Mouse (Mus musculus): ENCODE data around the gene Gm37240. TPM values are rescaled to one million over a fixed set of nuclear protein-coding genes. Genes with fewer than 3 reads are reported as not detected.

The Gm37240 gene
- polyA plus RNA-seq, 1 experiment from 2014 or later = 2.2 TPM

DNA sequence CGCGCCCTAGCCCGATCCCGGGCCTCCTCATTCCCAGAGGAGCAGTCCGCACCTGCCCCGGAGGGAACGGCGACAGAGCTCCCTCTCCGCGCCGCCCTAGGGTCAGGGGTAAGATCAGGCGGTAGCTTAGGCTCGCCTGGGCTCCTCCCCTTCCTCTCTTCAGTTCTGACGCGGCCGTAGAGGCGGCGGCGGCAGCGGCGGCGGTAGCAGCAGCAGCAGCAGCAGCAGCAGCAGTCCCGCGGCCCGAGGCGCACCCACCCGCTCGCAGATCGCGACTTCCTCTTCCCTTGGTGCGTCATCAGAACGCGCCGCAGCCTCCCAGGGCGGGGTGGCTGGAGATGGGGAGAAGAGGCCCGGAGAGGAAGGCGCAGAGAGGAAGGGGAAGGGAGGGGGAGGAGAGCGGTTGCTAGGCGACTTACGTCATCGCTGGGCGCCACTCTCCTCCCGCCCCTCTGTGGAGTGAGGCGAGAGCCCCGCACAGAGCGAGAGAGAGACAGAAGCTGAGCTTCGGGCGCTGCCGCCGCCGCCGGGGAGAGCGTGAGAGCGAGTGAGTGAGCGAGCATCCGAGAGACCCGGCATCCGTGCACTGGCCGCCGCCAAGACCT is 1073.1 kb downstream of the Gm37240 start:
- H3K4me2 ChIP-seq (ENCODE audit: low read depth, severe bottlenecking) = peak overlapping the region; percentile 100
- H3K9me3 ChIP-seq (ENCODE audit: control insufficient read depth, low read length) = no peaks in the 10 kb centered on the region
- no peaks in the 10 kb centered on the region for H3K27me3 ChIP-seq (ENCODE audit: control insufficient read depth, insufficient read depth, low read length)
- no peaks in the 10 kb centered on the region for H3K36me3 ChIP-seq (ENCODE audit: control insufficient read depth, insufficient read depth, low read length)
- H3K9ac ChIP-seq (ENCODE audit: low read length) = peak overlapping the region; percentile 85
- ATAC-seq (ENCODE audit: insufficient number of reproducible peaks, low FRiP score, low TSS enrichment, low read depth) = peak; percentile 98
- under 1% methylated on average over 43 of the region's 60 CpGs for WGBS
- peaks cover 12% of the 10 kb centered on the region; the same call in 1 of the 2 replicates for H3K4me1 ChIP-seq (ENCODE audit: control insufficient read depth, insufficient read depth, low read length)
- peak overlapping the region; percentile 84 for H3K27ac ChIP-seq (replicated peaks; ENCODE audit: low read depth, low read length)
- H3K4me3 ChIP-seq (ENCODE audit: low read depth, low read length) = peak overlapping the region; percentile 97
- DNase-seq (ENCODE audit: low spot score) = peak; percentile 100

DNA sequence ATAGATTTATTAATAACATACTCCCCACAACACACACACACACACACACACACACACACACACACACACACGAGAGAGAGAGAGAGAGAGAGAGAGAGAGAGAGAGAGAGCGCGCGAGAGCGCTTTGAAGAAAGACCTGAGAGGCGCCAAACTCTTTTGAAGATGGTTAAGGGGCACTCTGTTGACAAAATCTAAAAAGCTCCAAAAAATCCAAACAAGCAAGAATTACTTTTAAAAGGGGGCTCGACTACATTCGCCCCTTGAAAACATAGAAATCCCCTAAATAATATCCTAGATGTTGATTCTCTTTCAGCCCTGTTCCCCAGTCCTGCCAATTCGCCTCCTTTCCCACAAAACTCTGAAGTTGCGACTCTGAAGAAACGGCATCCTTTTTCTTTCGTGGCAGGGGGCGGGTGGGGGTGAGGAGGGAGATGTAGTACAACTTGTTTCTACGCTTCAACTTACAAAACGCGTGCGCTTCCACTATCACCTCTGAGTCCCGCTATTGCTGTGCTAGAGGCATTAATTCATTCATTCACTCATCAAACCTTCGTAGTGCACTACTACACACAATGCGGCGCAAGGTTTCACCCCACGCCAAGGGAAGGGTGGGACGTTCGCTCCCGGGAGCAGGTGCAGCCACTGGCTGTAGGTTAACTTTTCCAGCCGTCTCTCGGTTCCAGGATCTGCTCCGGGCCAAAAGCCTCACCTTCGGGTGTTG is 1073.7 kb downstream of the Gm37240 start:
- H3K9me3 ChIP-seq (ENCODE audit: control insufficient read depth, low read length) = no peaks in the 10 kb centered on the region
- H3K4me1 ChIP-seq (ENCODE audit: control insufficient read depth, insufficient read depth, low read length) = peaks cover 12% of the 10 kb centered on the region; the same call in 1 of the 2 replicates
- under 1% methylated on average over 29 of the region's 29 CpGs for WGBS
- peak overlapping the region; percentile 71 for H3K4me2 ChIP-seq (ENCODE audit: low read depth, severe bottlenecking)
- no peaks in the 10 kb centered on the region for H3K36me3 ChIP-seq (ENCODE audit: control insufficient read depth, insufficient read depth, low read length)
- peak overlapping the region; percentile 97 for H3K4me3 ChIP-seq (ENCODE audit: low read depth, low read length)
- no peak; the same call in 1 of the 2 replicates for ATAC-seq (ENCODE audit: insufficient number of reproducible peaks, low FRiP score, low TSS enrichment, low read depth)
- peak overlapping the region; percentile 64 for H3K27ac ChIP-seq (replicated peaks; ENCODE audit: low read depth, low read length)
- peak overlapping the region; percentile 73 for H3K9ac ChIP-seq (ENCODE audit: low read length)
- no peaks in the 10 kb centered on the region for H3K27me3 ChIP-seq (ENCODE audit: control insufficient read depth, insufficient read depth, low read length)
- no peak for DNase-seq (ENCODE audit: low spot score)

- DNase-seq (ENCODE audit: low spot score) (no peak), ATAC-seq (ENCODE audit: insufficient number of reproducible peaks, low FRiP score, low TSS enrichment, low read depth) (no peak)
- Histone ChIP-seq H3K4me3 (ENCODE audit: low read depth, low read length) (no peak overlapping the region), H3K27me3 (ENCODE audit: control insufficient read depth, insufficient read depth, low read length) (no peaks in the 10 kb centered on the region), H3K4me2 (ENCODE audit: low read depth, severe bottlenecking) (no peak overlapping the region), H3K36me3 (ENCODE audit: control insufficient read depth, insufficient read depth, low read length) (no peaks in the 10 kb centered on the region), H3K9ac (ENCODE audit: low read length) (no peak overlapping the region), H3K9me3 (ENCODE audit: control insufficient read depth, low read length) (no peaks in the 10 kb centered on the region), H3K4me1 (ENCODE audit: control insufficient read depth, insufficient read depth, low read length) (peaks cover 5% of the 10 kb centered on the region; the same call in 1 of the 2 replicates), H3K27ac (replicated peaks; ENCODE audit: low read depth, low read length) (no peak overlapping the region)
These were observed 1076.5 kb downstream of the Gm37240 start for GRCm38 (mm10) chr3:84810803-84811202.

DNA sequence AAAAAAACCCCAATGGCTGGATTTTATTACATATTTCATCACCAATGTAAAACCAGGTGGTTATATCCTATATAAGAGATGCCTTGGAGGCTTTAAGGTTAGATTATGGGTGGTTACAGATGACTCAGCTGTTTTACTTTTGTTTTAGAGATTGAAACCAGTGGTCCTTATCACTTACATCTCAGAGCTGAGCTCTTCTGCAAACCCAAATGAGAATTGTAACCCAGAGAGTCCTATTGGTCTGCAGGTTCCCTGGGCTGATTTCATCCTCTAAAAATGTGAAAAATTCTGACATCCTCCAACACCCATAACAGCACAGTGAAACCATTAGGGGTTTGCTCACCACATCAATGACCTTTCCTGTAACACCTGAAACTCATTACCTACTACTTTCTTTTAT is 1078.4 kb downstream of the Gm37240 start:
- Histone ChIP-seq H3K4me2 (ENCODE audit: low read depth, severe bottlenecking) (no peak overlapping the region), H3K27me3 (ENCODE audit: control insufficient read depth, insufficient read depth, low read length) (no peaks in the 10 kb centered on the region), H3K36me3 (ENCODE audit: control insufficient read depth, insufficient read depth, low read length) (no peaks in the 10 kb centered on the region), H3K9me3 (ENCODE audit: control insufficient read depth, low read length) (no peaks in the 10 kb centered on the region), H3K27ac (replicated peaks; ENCODE audit: low read depth, low read length) (no peak overlapping the region), H3K9ac (ENCODE audit: low read length) (no peak overlapping the region), H3K4me1 (ENCODE audit: control insufficient read depth, insufficient read depth, low read length) (0 out of 2 replicates have a peak, but pooled peaks cover 5% of the 10 kb centered on the region), H3K4me3 (ENCODE audit: low read depth, low read length) (no peak overlapping the region)
- DNase-seq (ENCODE audit: low spot score) = no peak
- ATAC-seq (ENCODE audit: insufficient number of reproducible peaks, low FRiP score, low TSS enrichment, low read depth) = no peak

DNA sequence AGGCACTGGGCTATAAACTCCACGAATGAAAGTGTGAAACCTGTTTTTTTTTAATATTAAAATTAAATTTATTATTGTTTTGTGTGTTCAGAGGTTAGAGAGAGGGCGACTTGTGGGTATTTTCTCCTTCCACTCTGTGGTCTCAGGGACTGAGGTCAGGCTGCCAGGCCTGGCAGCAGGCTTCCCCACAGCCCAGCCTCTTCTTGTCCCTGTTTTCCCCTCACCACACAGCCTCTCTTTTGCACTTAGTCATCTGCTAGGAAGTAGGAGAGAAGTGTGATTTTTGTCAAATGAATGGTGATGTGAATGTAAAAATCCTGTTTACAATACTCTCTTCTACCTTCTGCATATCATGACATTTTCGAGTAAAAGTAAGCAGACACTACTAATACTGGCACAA is 1079.5 kb downstream of the Gm37240 start:
- H3K27ac ChIP-seq (replicated peaks; ENCODE audit: low read depth, low read length) = no peak overlapping the region
- H3K4me1 ChIP-seq (ENCODE audit: control insufficient read depth, insufficient read depth, low read length) = no peaks in the 10 kb centered on the region
- DNase-seq (ENCODE audit: low spot score) = no peak
- no peaks in the 10 kb centered on the region for H3K36me3 ChIP-seq (ENCODE audit: control insufficient read depth, insufficient read depth, low read length)
- 71% methylated on average over 3 of the region's 3 CpGs for WGBS
- H3K9ac ChIP-seq (ENCODE audit: low read length) = no peak overlapping the region
- no peaks in the 10 kb centered on the region for H3K27me3 ChIP-seq (ENCODE audit: control insufficient read depth, insufficient read depth, low read length)
- ATAC-seq (ENCODE audit: insufficient number of reproducible peaks, low FRiP score, low TSS enrichment, low read depth) = no peak
- H3K9me3 ChIP-seq (ENCODE audit: control insufficient read depth, low read length) = no peaks in the 10 kb centered on the region
- H3K4me3 ChIP-seq (ENCODE audit: low read depth, low read length) = no peak overlapping the region
- H3K4me2 ChIP-seq (ENCODE audit: low read depth, severe bottlenecking) = no peak overlapping the region

DNA sequence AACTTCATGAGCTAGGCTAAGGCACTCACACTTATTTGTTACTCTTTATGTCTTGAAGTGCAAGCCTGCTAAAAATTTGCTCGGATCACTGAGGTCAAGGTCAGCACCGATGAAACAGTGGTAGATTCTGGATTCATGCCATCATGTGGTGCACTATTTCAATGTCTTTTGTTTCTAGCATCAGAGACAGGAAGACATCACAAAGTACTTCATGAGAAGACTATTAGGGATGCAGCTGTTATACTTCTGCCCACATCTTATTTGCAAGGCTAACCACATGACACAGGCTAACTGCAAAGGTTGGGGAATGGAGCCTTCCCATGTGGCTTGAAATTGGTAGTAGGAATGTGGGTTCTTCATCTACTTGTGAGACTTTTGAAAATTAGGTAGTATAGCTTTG is 1081.1 kb downstream of the Gm37240 start:
- H3K4me1 ChIP-seq (ENCODE audit: control insufficient read depth, insufficient read depth, low read length) = no peaks in the 10 kb centered on the region
- H3K9me3 ChIP-seq (ENCODE audit: control insufficient read depth, low read length) = no peaks in the 10 kb centered on the region
- H3K27me3 ChIP-seq (ENCODE audit: control insufficient read depth, insufficient read depth, low read length) = no peaks in the 10 kb centered on the region
- H3K27ac ChIP-seq (replicated peaks; ENCODE audit: low read depth, low read length) = no peak overlapping the region
- H3K4me3 ChIP-seq (ENCODE audit: low read depth, low read length) = no peak overlapping the region
- DNase-seq (ENCODE audit: low spot score) (no peak), ATAC-seq (ENCODE audit: insufficient number of reproducible peaks, low FRiP score, low TSS enrichment, low read depth) (no peak)
- no peak overlapping the region for H3K4me2 ChIP-seq (ENCODE audit: low read depth, severe bottlenecking)
- H3K36me3 ChIP-seq (ENCODE audit: control insufficient read depth, insufficient read depth, low read length) = no peaks in the 10 kb centered on the region
- WGBS = 88% methylated on average over 2 of the region's 2 CpGs
- no peak overlapping the region for H3K9ac ChIP-seq (ENCODE audit: low read length)

- H3K4me3 ChIP-seq (ENCODE audit: low read depth, low read length) = no peak overlapping the region
- H3K9ac ChIP-seq (ENCODE audit: low read length) = no peak overlapping the region
- 63% methylated on average over 9 of the region's 9 CpGs for WGBS
- H3K27ac ChIP-seq (replicated peaks; ENCODE audit: low read depth, low read length) = no peak overlapping the region
- H3K4me1 ChIP-seq (ENCODE audit: control insufficient read depth, insufficient read depth, low read length) = no peaks in the 10 kb centered on the region
- H3K4me2 ChIP-seq (ENCODE audit: low read depth, severe bottlenecking) = no peak overlapping the region
- H3K36me3 ChIP-seq (ENCODE audit: control insufficient read depth, insufficient read depth, low read length) = no peaks in the 10 kb centered on the region
- DNase-seq (ENCODE audit: low spot score) (no peak), ATAC-seq (ENCODE audit: insufficient number of reproducible peaks, low FRiP score, low TSS enrichment, low read depth) (no peak)
- H3K9me3 ChIP-seq (ENCODE audit: control insufficient read depth, low read length) = no peaks in the 10 kb centered on the region
- H3K27me3 ChIP-seq (ENCODE audit: control insufficient read depth, insufficient read depth, low read length) = no peaks in the 10 kb centered on the region
These were observed 1083.3 kb downstream of the Gm37240 start for GRCm38 (mm10) chr3:84804036-84804435.

GRCm38 (mm10) chr3:84787914-84788313 is 1099.4 kb downstream of the Gm37240 start:
- H3K4me1 ChIP-seq (ENCODE audit: control insufficient read depth, insufficient read depth, low read length) = no peaks in the 10 kb centered on the region
- WGBS = 93% methylated on average over 4 of the region's 4 CpGs
- DNase-seq (ENCODE audit: low spot score) (no peak), ATAC-seq (ENCODE audit: insufficient number of reproducible peaks, low FRiP score, low TSS enrichment, low read depth) (no peak)
- no peak overlapping the region for H3K4me2 ChIP-seq (ENCODE audit: low read depth, severe bottlenecking)
- no peak overlapping the region for H3K27ac ChIP-seq (replicated peaks; ENCODE audit: low read depth, low read length)
- H3K27me3 ChIP-seq (ENCODE audit: control insufficient read depth, insufficient read depth, low read length) = no peaks in the 10 kb centered on the region
- H3K9ac ChIP-seq (ENCODE audit: low read length) = no peak overlapping the region
- no peak overlapping the region for H3K4me3 ChIP-seq (ENCODE audit: low read depth, low read length)
- H3K9me3 ChIP-seq (ENCODE audit: control insufficient read depth, low read length) = no peaks in the 10 kb centered on the region; the same call in 1 of the 2 replicates
- H3K36me3 ChIP-seq (ENCODE audit: control insufficient read depth, insufficient read depth, low read length) = no peaks in the 10 kb centered on the region

Measured in limb, embryonic 11.5 days (tissue).